Mouse (Mus musculus): ENCODE data around the gene AW011738.

GRCm38 (mm10) chr4:156193906-156194305, 9.2 kb upstream of the AW011738 start:
- TF ChIP-seq CTCF (IDR thresholded peaks at IDR 0.05; ENCODE audit: borderline replicate concordance, insufficient read depth, low read depth, low read length) (no peak), POLR2A (IDR thresholded peaks at IDR 0.05; ENCODE audit: borderline replicate concordance, insufficient read depth, low read length) (no peak)

Measured in cerebellum, adult 2 months (tissue).